Mouse (Mus musculus): ENCODE measurements at regions not wholly inside any gene's neighbourhood (a gene's known extent, or its start where the extent isn't known, plus 50 kb on each side); places are given as distances from the start of the nearest gene placed in this dataset.

GRCm38 (mm10) chr4:5059290-5059955 is 266.3 kb upstream of the Impad1 start:
- TF ChIP-seq CTCF (conservative IDR thresholded peaks at IDR 0.05): no peak
- Histone ChIP-seq H3K4me3 (no peak overlapping the region), H3K27ac (no peak overlapping the region)
- DNase-seq (ENCODE audit: low spot score in 2 of 2): no peak

GRCm38 (mm10) chr4:5029929-5030328 is 236.8 kb upstream of the Impad1 start:
- no peak overlapping the region for H3K4me3 ChIP-seq

GRCm38 (mm10) chr4:4987491-4987890 is 194.3 kb upstream of the Impad1 start:
- no peak overlapping the region for H3K4me3 ChIP-seq
- H3K27ac ChIP-seq: no peak overlapping the region
- no peak for TF ChIP-seq CTCF (conservative IDR thresholded peaks at IDR 0.05)
- DNase-seq (ENCODE audit: low spot score in 2 of 2): no peak

More at GRCm38 (mm10) chr4:5029929-5030328, 236.8 kb upstream of the Impad1 start:
- no peak overlapping the region for H3K27ac ChIP-seq
- TF ChIP-seq CTCF (conservative IDR thresholded peaks at IDR 0.05): no peak
- DNase-seq (ENCODE audit: low spot score in 2 of 2): no peak

GRCm38 (mm10) chr4:4983474-4984194 is 190.5 kb upstream of the Impad1 start:
- no peak overlapping the region for H3K4me3 ChIP-seq
- DNase-seq (ENCODE audit: low spot score in 2 of 2): no peak
- no peak for TF ChIP-seq CTCF (conservative IDR thresholded peaks at IDR 0.05)
- no peak overlapping the region for H3K27ac ChIP-seq

GRCm38 (mm10) chr4:4971800-4972319 is 178.7 kb upstream of the Impad1 start:
- DNase-seq (ENCODE audit: low spot score in 2 of 2): no peak
- no peak overlapping the region for H3K4me3 ChIP-seq
- TF ChIP-seq CTCF (conservative IDR thresholded peaks at IDR 0.05): no peak
- no peak overlapping the region for H3K27ac ChIP-seq

GRCm38 (mm10) chr4:4948956-4949355 is 155.8 kb upstream of the Impad1 start:
- H3K27ac ChIP-seq: no peak overlapping the region
- no peak for TF ChIP-seq CTCF (conservative IDR thresholded peaks at IDR 0.05)
- peak in 1 of 2 experiments; percentile 56 for DNase-seq (ENCODE audit: low spot score in 2 of 2)
- H3K4me3 ChIP-seq: no peak overlapping the region

GRCm38 (mm10) chr4:4944498-4944897 is 151.3 kb upstream of the Impad1 start:
- no peak overlapping the region for H3K4me3 ChIP-seq
- no peak for DNase-seq (ENCODE audit: low spot score in 2 of 2)
- TF ChIP-seq CTCF (conservative IDR thresholded peaks at IDR 0.05): no peak
- no peak overlapping the region for H3K27ac ChIP-seq

- DNase-seq (ENCODE audit: low spot score in 2 of 2): no peak
- Histone ChIP-seq H3K27ac (no peak overlapping the region), H3K4me3 (no peak overlapping the region)
- no peak for TF ChIP-seq CTCF (conservative IDR thresholded peaks at IDR 0.05)
Observed at GRCm38 (mm10) chr4:4925741-4926140, 132.6 kb upstream of the Impad1 start.

- Histone ChIP-seq H3K27ac (no peak overlapping the region), H3K4me3 (no peak overlapping the region)
- no peak for TF ChIP-seq CTCF (conservative IDR thresholded peaks at IDR 0.05)
- no peak for DNase-seq (ENCODE audit: low spot score in 2 of 2)
Observed at GRCm38 (mm10) chr4:4920256-4920655, 127.1 kb upstream of the Impad1 start.

- peak; percentile 13 to 18 for DNase-seq (ENCODE audit: low spot score in 2 of 2)
- no peak overlapping the region for H3K4me3 ChIP-seq
- H3K27ac ChIP-seq: no peak overlapping the region
- peak; percentile 56 for TF ChIP-seq CTCF (conservative IDR thresholded peaks at IDR 0.05)
Observed at GRCm38 (mm10) chr4:4875257-4875656, 82.1 kb upstream of the Impad1 start.

GRCm38 (mm10) chr4:4858345-4858744 is 65.2 kb upstream of the Impad1 start:
- Histone ChIP-seq H3K27ac (no peak overlapping the region), H3K4me3 (no peak overlapping the region)
- TF ChIP-seq CTCF (conservative IDR thresholded peaks at IDR 0.05): no peak
- DNase-seq (ENCODE audit: low spot score in 2 of 2): no peak

Data from layer of hippocampus, adult 2 months (tissue).